Mouse (Mus musculus) macrophage (primary cell): Measurements from ENCODE around the gene Gm20662. TPM values are rescaled to one million over a fixed set of nuclear protein-coding genes. Genes with fewer than 3 reads are reported as not detected.
A peak's percentile ranks its signal among the peaks of the same experiment; 100 is the strongest.

Experiments used
- H3K27ac ChIP-seq: fragments of 350-480 bp; formaldehyde crosslinking; 2 replicates; pipeline ENCODE4 v1.9.0; 2021
- H3K36me3 ChIP-seq: fragments of 350-480 bp; formaldehyde crosslinking; 2 replicates; pipeline ENCODE4 v1.9.0; 2021; ENCODE audit errors: inconsistent target
- H3K4me3 ChIP-seq: fragments of 350-480 bp; formaldehyde crosslinking; 2 replicates; pipeline ENCODE4 v1.9.0; 2021; ENCODE audit errors: inconsistent target
- H3K79me2 ChIP-seq: fragments of 350-480 bp; formaldehyde crosslinking; 2 replicates; pipeline ENCODE4 v1.9.0; 2021; ENCODE audit errors: inconsistent target
- WGBS: methylation state at CpG from one replicate; pipeline ENCODE4 v1.1.7; 2026; ENCODE audit warnings: inconsistent platforms; ENCODE audit not compliant: missing documents; 5-methylcytosine and 5-hydroxymethylcytosine counted together
- polyA plus RNA-seq: library from polyadenylated mRNA; stranded (reverse); fragments of 250-400 nt; gene quantifications from 3 replicates; pipeline ENCODE4 v1.2.4, GENCODE M21; 2018; ENCODE audit warnings: inconsistent platforms

Gene Gm20662
- polyA plus RNA-seq, 1 experiment from 2014 or later: 1.0 TPM

DNA sequence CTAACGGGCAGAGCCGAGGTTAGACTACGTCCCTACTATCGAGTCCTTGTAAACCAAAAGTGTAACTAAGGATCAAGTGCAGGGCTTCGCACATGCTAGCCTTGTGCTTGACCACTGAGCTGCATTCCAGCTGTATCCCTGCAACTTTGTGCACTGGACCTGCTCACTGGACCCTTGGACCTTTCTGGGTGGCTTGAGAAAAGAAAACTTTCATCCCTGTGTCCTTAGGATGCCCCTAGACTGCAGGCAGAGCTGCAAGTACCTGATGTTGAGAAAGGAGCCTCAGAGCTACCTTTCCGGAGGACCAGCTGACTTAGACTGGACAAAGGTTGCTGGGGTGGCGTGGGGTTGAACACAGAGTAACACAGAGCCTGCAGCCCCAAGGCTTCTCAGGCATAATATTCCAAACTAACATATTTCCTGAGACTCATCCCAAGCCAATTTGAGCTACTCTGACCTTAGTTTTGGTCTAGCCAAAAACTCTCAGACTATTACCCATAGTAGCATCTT is 94.5 kb downstream of the Gm20662 start:
- WGBS: 97% methylated on average over 7 of the region's 7 CpGs
- Histone ChIP-seq H3K27ac (no peak overlapping the region), H3K36me3 (peaks cover 71% of the 10 kb centered on the region), H3K4me3 (no peak overlapping the region), H3K79me2 (peaks cover 10% of the 10 kb centered on the region; the same call in 1 of the 2 replicates)

DNA sequence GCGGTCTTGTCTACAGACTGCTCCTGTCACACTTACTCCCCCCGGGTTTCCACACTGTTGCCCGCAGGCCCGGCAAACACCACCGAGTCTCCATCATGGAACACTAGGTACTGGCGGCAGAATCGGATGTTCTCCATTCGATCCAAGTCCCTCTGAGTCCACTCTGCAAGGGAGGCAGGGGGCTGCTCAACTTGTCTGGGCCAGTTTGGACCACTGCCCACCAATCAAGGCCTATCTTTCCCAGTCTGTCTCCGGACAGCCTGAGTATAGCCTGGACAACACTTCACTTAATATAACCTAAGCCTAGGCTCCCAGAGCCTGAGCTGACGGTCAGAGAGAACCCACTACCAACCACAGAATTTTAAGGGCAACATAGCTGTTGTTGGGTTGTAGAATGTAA is 97.4 kb downstream of the Gm20662 start:
- Histone ChIP-seq H3K79me2 (peaks cover 10% of the 10 kb centered on the region; the same call in 1 of the 2 replicates), H3K4me3 (peak overlapping the region; percentile 68), H3K36me3 (peaks cover 42% of the 10 kb centered on the region), H3K27ac (0 out of 2 replicates have a peak overlapping the region, but pooled peaks have one; percentile 24)
- 83% methylated on average over 10 of the region's 10 CpGs for WGBS

DNA sequence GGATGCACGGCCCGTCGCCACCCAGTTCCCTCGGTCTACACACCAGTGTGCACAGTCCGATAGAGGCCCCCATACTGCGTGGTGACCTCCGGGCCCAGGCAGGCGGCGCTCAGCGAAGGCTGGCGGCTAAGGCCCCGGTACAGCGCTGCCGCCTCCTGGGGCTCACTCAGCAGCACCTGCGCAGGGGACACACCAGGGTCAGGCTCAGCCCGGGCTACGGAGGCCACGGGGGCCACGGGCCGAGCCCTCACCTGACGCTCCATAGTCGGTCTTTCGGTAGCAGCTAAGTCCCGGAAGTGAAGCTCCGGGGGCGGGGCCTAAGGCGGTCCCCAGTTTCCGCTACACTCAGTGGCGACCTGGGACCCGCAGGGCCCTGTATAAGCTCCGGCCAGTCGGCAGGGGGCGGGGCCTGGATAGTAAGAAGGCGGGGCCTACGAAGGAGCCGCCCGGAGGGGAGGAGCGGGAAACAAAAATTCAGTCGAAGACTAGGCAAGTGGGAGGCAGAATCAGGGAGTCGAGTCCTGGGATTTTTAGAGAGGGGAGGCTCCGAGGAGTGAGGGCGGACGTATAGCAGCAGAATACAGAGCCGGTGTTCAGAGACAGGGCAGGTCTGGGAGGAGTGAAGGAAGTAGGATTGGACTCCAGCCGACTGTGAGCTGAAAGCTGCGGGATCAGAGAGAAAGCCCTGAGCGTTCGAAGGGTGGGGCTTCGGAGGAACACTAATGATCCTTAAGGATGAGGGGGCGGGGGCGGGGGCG is 98.2 kb downstream of the Gm20662 start, which contains the start of gene Apeh:
Gene Apeh (minus strand): TSS at position 423 of the 758 bp plus-strand sequence.
- Histone ChIP-seq H3K27ac (peak within 1 kb of the TSS; percentile 29), H3K4me3 (peak within 1 kb of the TSS; percentile 68), H3K79me2 (peaks cover 10% of the 10 kb centered on the region; the same call in 1 of the 2 replicates), H3K36me3 (peaks cover 35% of the 10 kb centered on the region)
- under 1% methylated on average over 49 of the region's 52 CpGs for WGBS

Other genes with a start within 250 kb of the Gm20662 start
- 48.8 to 74.7 TPM (median 61.8 TPM) in 3 replicates for gene Rbm5, start 225.4 kb upstream of the Gm20662 start, polyA plus RNA-seq
- 41.6 to 90.8 TPM (median 45.5 TPM) in 3 replicates for gene Rbm6, start 123.1 kb upstream of the Gm20662 start, polyA plus RNA-seq
- gene Mon1a, start 108.2 kb upstream of the Gm20662 start, polyA plus RNA-seq: 8.2 to 10.9 TPM (median 8.7 TPM) in 3 replicates
- gene Mst1r, start 89.5 kb upstream of the Gm20662 start, polyA plus RNA-seq: not detected in 3 replicates
- gene Actl11, start 67.9 kb upstream of the Gm20662 start, polyA plus RNA-seq: not detected in 3 replicates
- not detected in 3 replicates for gene Camkv, start 60.7 kb upstream of the Gm20662 start, polyA plus RNA-seq
- 0.43 to 3.0 TPM (median 1.1 TPM) in 3 replicates for gene Traip, start 46.2 kb upstream of the Gm20662 start, polyA plus RNA-seq
- gene Uba7, start 20.8 kb upstream of the Gm20662 start, polyA plus RNA-seq: 33.6 to 130 TPM (median 36.8 TPM) in 3 replicates
- 0.16 to 0.26 TPM in 2 of 3 replicates, not detected in the other for gene Gm20661, start 13.3 kb upstream of the Gm20662 start, polyA plus RNA-seq
- 5.7 to 14.7 TPM (median 13.6 TPM) in 3 replicates for gene Inka1, start 10.5 kb upstream of the Gm20662 start, polyA plus RNA-seq
- 0.30 to 2.2 TPM in 2 of 3 replicates, not detected in the other for gene Cdhr4, start 3.9 kb upstream of the Gm20662 start, polyA plus RNA-seq
- 34.5 to 93.7 TPM (median 45.4 TPM) in 3 replicates for gene Ip6k1, start 6.2 kb downstream of the Gm20662 start, polyA plus RNA-seq
- gene Gmppb, start 52.9 kb downstream of the Gm20662 start, polyA plus RNA-seq: 5.4 to 20.7 TPM (median 8.9 TPM) in 3 replicates
- gene Amigo3, start 56.8 kb downstream of the Gm20662 start, polyA plus RNA-seq: 0.29 to 1.1 TPM (median 0.97 TPM) in 3 replicates
- 0.09 to 0.19 TPM in 2 of 3 replicates, not detected in the other for gene Mst1, start 84.1 kb downstream of the Gm20662 start, polyA plus RNA-seq
- gene Rnf123, start 87.0 kb downstream of the Gm20662 start, polyA plus RNA-seq: 16.0 to 22.0 TPM (median 16.5 TPM) in 3 replicates
- gene Apeh, start 98.3 kb downstream of the Gm20662 start, polyA plus RNA-seq: 30.5 to 37.0 TPM (median 32.8 TPM) in 3 replicates
- gene Bsn, start 194.0 kb downstream of the Gm20662 start, polyA plus RNA-seq: 4.3 to 8.4 TPM (median 4.9 TPM) in 3 replicates